Mouse (Mus musculus): ENCODE data around the gene H2-Ob.

- TF ChIP-seq CTCF (IDR thresholded peaks at IDR 0.05; ENCODE audit: low read depth, low read length) = no peak
- TF ChIP-seq POLR2A (IDR thresholded peaks at IDR 0.05; ENCODE audit: borderline replicate concordance, low read depth, low read length) = no peak
Measured at GRCm38 (mm10) chr17:34209680-34210079, 29.0 kb upstream of the H2-Ob start.
